Mouse (Mus musculus) brain, embryonic 14.5 days (tissue): ENCODE measurements around the gene Fez1.

ENCODE experiments used
- CTCF ChIP-seq: fragments of 200-500 bp; IDR thresholded peaks from 2 replicates; pipeline ENCODE4 v1.5.1; 2012; ENCODE audit warnings: inconsistent platforms, mild to moderate bottlenecking, moderate library complexity, borderline replicate concordance; ENCODE audit not compliant: insufficient read depth, insufficient read length; ENCODE audit errors: extremely low read depth
- POLR2A ChIP-seq: fragments of 200-500 bp; IDR thresholded peaks from 2 replicates; pipeline ENCODE4 v1.6.1; 2012; ENCODE audit warnings: mild to moderate bottlenecking, inconsistent platforms, borderline replicate concordance; ENCODE audit not compliant: poor library complexity, insufficient read depth, insufficient read length, severe bottlenecking; ENCODE audit errors: extremely low read depth

GRCm38 (mm10) chr9:36890552-36890951, 68.9 kb downstream of the Fez1 start:
- TF ChIP-seq CTCF (peak; percentile 71; the same call in 1 of the 2 replicates), POLR2A (no peak)
